Mouse (Mus musculus) olfactory bulb, adult 2 months (tissue): Measurements from ENCODE around the gene D16Ertd472e. TPM values are rescaled to one million over a fixed set of nuclear protein-coding genes. Genes with fewer than 3 reads are reported as not detected.
A peak's percentile ranks its signal among the peaks of the same experiment; 100 is the strongest.

ENCODE experiments used
- H3K27ac ChIP-seq: fragments of 200-500 bp; 2 replicates; pipeline ENCODE4 v1.5.1; 2012; ENCODE audit warnings: low read depth, low read length; ENCODE audit not compliant: insufficient read depth
- H3K4me1 ChIP-seq: fragments of 200-500 bp; 2 replicates; pipeline ENCODE4 v1.6.1; 2012; ENCODE audit warnings: low read length; ENCODE audit not compliant: control insufficient read depth, insufficient read depth
- H3K4me3 ChIP-seq: fragments of 200-500 bp; 2 replicates; pipeline ENCODE4 v1.5.1; 2012; ENCODE audit warnings: mild to moderate bottlenecking, low read depth, low read length, moderate library complexity; ENCODE audit not compliant: insufficient read depth
- CTCF ChIP-seq: fragments of 200-500 bp; IDR thresholded peaks from 2 replicates; pipeline ENCODE4 v1.5.1; 2012; ENCODE audit warnings: low read depth, mild to moderate bottlenecking, low read length, moderate library complexity; ENCODE audit not compliant: insufficient read depth
- POLR2A ChIP-seq: fragments of 200-500 bp; IDR thresholded peaks from 2 replicates; pipeline ENCODE4 v1.6.1; 2012; ENCODE audit warnings: mild to moderate bottlenecking, low read depth, low read length, moderate library complexity; ENCODE audit not compliant: insufficient read depth
- WGBS: fragments of 180-500 bp; shearing (Covaris S2); methylation state at CpG from one replicate; pipeline ENCODE4 v1.1.7; 2018; 5-methylcytosine and 5-hydroxymethylcytosine counted together
- polyA plus RNA-seq: library from polyadenylated mRNA; stranded (reverse); fragments of >200 nt; gene quantifications from 2 replicates; pipeline ENCODE4 v1.2.4, GENCODE M21; 2012; ENCODE audit warnings: low replicate concordance; ENCODE audit not compliant: missing spikeins, insufficient read depth, insufficient read length

The D16Ertd472e gene
- polyA plus RNA-seq = not detected in 2 replicates

DNA sequence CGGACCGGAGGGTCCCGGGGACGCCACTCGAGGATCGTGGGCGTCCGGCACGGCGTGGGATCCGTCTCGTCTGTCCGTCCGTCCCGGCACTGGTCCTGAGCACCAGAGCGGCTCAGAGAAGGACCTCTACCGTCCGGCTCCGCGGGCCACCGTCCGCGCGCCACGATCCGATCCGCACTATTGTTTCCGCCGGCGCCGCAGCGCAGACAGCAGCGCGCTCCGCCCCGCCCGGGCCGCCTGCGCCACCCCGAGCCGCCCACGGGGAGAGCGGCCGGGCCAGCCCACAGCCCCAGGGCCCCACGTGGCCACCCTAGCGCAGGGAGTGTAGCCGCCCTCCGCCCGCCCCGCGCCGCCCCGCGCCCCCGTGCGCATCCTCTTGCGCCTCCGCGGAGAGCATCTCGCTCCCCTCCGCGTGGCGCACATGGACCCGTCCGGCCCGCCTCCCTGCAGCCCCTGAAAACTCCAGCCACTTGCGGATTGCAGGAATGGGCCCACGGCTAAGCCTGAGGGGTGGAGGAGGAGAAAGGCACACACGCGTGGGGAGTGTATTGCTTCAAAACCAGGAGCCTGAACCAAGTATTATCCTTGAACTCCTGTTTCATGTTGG is at the start of gene D16Ertd472e:
Gene D16Ertd472e (minus strand): TSS at position 231 of the 607 bp plus-strand sequence.
- under 1% methylated on average over 70 of the region's 70 CpGs for WGBS
- H3K4me3 ChIP-seq = peak within 1 kb of the TSS; percentile 70
- 0 out of 2 replicates have a peak within 1 kb of the TSS, but pooled peaks have one; percentile 17 for H3K27ac ChIP-seq
- no peak for TF ChIP-seq CTCF
- TF ChIP-seq POLR2A = peak; percentile 46; the same call in 1 of the 2 replicates
- H3K4me1 ChIP-seq = no peaks in the 10 kb centered on the region

DNA sequence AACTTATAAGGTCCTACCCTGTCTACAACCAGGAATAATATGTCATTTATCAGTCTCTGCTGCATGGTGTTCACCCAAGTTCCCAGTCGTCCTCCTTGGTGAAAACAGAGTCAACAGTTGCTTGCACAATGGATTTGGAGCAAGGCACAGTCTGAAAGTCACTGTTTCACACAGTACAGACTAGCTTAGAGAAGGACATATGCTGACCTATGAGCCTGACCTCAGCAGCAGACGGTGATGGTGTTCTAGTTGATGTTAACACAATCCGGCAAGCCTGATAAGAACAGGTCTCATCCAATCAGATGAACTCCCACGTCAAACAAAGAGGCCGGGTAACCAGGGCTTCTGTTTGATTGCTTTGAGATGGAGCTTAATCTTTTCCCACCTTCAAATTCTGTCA is 46.2 kb upstream of the D16Ertd472e start:
- Histone ChIP-seq H3K4me1 (no peaks in the 10 kb centered on the region), H3K27ac (no peak overlapping the region), H3K4me3 (no peak overlapping the region)
- TF ChIP-seq CTCF = no peak
- no peak for TF ChIP-seq POLR2A
- WGBS = 84% methylated on average over 5 of the region's 5 CpGs

DNA sequence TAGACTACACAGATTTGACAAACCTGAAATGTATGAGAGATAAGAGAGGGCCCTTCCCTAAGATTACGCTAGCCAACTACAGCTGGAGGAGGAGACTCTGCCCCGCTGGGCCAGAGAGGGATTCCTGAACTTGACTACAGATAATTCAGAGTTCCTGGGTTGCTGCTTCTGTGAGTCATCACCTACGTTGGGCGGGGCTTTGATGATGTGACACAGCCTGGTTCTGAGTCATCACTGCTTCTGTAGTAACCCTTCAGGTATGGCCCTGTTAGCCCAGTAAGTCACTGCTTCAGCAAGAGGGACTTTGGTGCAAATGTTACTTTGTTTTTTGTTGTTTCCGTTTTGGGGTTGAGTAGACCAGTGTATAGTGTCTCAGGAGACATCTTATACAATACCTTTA is 42.9 kb upstream of the D16Ertd472e start:
- no peak overlapping the region for H3K27ac ChIP-seq
- 90% methylated on average over 5 of the region's 5 CpGs for WGBS

DNA sequence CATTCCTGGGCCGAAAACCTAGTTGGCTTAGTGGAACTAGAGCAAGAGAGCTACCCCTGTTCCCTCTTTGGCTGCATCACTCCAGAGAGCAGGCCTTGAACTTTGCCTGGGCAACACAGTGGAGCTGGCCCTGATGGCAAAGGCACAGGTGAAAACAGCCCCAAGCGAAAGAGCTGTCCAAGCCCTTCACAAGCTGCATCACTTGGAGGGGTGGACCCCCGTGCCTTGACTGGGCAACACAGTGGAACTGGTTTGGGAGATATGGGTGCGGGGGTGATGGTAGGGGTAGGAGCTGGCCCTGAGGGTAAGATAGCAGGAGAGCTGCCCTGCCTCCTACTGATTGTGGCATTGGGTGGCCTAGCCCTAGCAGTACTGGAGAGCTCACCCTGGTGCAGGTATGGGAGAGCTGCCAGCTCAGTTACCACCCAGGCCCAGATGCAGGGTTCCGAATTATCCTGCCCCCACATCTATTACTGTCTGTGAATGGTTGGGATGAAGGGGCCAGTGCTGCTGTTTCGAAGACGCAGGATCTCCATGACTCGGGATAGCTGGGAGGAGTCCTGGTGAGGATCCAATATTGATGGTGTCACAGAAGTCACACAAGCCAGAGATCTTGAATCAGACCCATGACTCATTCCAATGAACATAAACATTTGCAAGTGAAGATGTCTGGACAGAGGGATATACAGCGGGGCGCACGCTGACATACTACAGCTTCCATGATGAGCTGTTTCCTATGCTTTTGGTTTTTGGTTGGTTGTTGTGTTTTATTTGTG is 41.4 kb upstream of the D16Ertd472e start:
- H3K4me3 ChIP-seq = no peak overlapping the region
- whole genome bisulfite sequencing = 95% methylated on average over 11 of the region's 11 CpGs
- TF ChIP-seq CTCF (no peak), POLR2A (no peak)
- no peaks in the 10 kb centered on the region for H3K4me1 ChIP-seq
- H3K27ac ChIP-seq = no peak overlapping the region

More for the DNA sequence above, 42.9 kb upstream of the D16Ertd472e start:
- no peak for TF ChIP-seq CTCF
- no peak for TF ChIP-seq POLR2A
- Histone ChIP-seq H3K4me3 (no peak overlapping the region), H3K4me1 (no peaks in the 10 kb centered on the region)

DNA sequence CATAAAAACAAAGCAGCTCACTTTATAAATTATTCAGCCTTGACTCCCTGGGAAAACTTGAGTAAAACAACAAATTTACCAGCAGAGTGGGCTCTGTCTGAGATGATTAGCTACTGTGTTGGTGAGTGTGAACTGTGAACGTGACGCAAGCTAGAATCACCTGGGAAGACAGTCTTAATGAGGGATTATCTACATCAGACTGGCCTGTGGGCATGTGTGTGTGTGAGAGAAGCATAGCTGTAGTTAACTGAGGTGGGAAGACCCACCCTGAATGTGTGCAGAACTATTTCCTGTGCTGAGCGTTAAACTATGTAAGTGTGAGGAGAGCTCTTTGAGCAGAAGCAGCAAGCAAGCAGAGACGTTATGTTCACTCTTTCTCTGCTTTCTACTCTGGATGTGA is 29.7 kb upstream of the D16Ertd472e start:
- TF ChIP-seq POLR2A = no peak
- TF ChIP-seq CTCF = no peak
- 33% methylated on average over 4 of the region's 4 CpGs for WGBS
- H3K4me1 ChIP-seq = no peaks in the 10 kb centered on the region
- no peak overlapping the region for H3K4me3 ChIP-seq
- H3K27ac ChIP-seq = no peak overlapping the region

DNA sequence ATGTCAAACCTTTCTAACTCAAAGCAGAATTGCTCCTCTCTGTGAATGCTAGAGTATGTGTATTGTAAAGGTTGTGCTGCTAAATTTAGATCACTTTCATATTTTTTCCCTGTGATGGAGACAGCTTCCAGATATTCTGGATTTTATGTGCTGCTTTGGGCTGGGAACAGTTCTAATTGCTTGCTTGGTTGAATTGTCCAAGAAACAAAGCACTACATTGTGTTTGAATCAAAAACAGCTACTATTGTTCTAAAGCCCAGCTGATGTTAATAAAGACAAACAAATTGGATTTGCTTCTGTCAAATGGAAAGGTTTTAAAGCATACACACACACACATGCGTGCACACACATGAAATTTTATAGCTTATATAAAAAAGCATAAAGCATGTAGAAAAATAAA is 22.4 kb upstream of the D16Ertd472e start:
- 88% methylated on average over 1 of the region's 1 CpGs for WGBS

DNA sequence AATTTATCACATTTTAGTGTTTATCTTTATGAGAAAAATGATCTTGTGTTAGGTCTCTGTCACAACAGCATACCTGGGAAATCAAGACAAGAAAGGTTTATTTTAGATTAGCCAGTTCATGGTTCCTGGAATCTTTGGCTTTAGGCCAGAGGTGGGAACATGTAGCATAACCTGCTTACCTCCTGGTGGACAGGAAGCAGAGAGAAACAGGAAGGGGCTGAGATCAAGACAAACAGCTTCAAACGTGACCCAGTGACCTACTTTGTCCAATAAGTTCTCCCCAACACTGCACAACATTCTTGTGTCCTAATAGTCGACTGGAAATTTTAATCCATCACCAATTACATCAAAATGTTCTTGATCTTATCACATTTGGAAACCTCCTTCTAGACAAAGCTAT is 19.9 kb upstream of the D16Ertd472e start:
- H3K4me3 ChIP-seq = no peak overlapping the region
- TF ChIP-seq CTCF (no peak), POLR2A (no peak)
- 68% methylated on average over 2 of the region's 2 CpGs for WGBS
- H3K4me1 ChIP-seq = no peaks in the 10 kb centered on the region
- H3K27ac ChIP-seq = no peak overlapping the region

More for the DNA sequence above, 22.4 kb upstream of the D16Ertd472e start:
- no peak for TF ChIP-seq CTCF
- TF ChIP-seq POLR2A = no peak
- H3K4me3 ChIP-seq = no peak overlapping the region
- no peak overlapping the region for H3K27ac ChIP-seq
- no peaks in the 10 kb centered on the region for H3K4me1 ChIP-seq

DNA sequence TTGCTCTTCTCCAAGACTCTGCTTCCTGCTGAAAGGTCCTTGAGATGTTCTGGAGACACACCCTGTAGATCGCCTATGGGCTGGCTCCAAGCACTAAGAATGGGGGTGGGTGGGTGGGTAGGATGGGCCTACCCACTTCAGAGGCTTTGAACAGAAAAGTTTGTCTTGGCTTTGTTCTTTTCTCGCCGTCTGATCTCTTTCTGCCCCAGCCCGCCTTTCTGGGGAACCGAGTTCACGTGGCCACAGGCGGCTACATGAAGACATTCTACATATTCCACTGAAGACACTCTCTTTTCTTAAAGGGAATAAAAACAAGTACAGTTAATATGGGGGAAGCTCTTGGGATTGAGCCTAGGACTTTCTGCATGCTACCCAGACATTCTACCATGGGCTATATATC is 19.3 kb upstream of the D16Ertd472e start:
- TF ChIP-seq POLR2A = no peak
- TF ChIP-seq CTCF = no peak
- 97% methylated on average over 7 of the region's 7 CpGs for WGBS
- Histone ChIP-seq H3K27ac (no peak overlapping the region), H3K4me3 (no peak overlapping the region), H3K4me1 (no peaks in the 10 kb centered on the region)

DNA sequence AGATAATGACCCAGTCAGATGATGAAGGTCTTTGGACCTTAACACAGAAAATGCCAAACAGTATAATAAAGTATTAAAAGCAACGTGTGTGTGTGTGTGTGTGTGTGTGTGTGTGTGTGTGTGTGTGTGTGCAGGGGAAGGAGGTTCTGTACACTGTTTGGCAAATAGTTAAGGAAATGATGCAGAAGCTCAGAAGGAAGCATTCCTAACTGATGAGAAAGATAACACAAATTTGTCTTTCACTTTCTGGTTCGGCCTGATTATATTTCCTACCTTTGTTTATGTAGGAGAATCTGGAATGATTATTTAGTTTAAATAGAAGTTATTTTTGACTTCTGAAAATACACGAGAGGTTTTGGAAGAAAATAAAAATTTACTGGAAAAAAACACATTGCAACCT is 17.6 kb upstream of the D16Ertd472e start:
- WGBS = 73% methylated on average over 3 of the region's 3 CpGs
- TF ChIP-seq CTCF = no peak
- no peak for TF ChIP-seq POLR2A

More for the DNA sequence above, 17.6 kb upstream of the D16Ertd472e start:
- Histone ChIP-seq H3K4me1 (no peaks in the 10 kb centered on the region), H3K27ac (no peak overlapping the region), H3K4me3 (no peak overlapping the region)
